Mouse (Mus musculus) midbrain, embryonic 15.5 days (tissue): ENCODE data around the gene Tom1l2. TPM values are rescaled to one million over a fixed set of nuclear protein-coding genes. Genes with fewer than 3 reads are reported as not detected.

ENCODE experiments used
- ATAC-seq: fragments of 200-750 bp; cut with Nextera tagmentation; replicated peaks from 2 replicates; pipeline ENCODE4 v1.8.0; 2017; ENCODE audit warnings: moderate TSS enrichment
- H3K27ac ChIP-seq: fragments of 300-500 bp; sonication (generic); 2 replicates; pipeline ENCODE4 v1.5.1; 2015; ENCODE audit warnings: mild to moderate bottlenecking, inconsistent platforms
- H3K27me3 ChIP-seq: fragments of 300-500 bp; sonication (generic); replicated peaks from 2 replicates; pipeline ENCODE4 v1.6.1; 2015; ENCODE audit warnings: inconsistent platforms
- H3K36me3 ChIP-seq: fragments of 300-500 bp; sonication (generic); replicated peaks from 2 replicates; pipeline ENCODE4 v1.6.1; 2015; ENCODE audit warnings: inconsistent platforms
- H3K4me1 ChIP-seq: fragments of 300-500 bp; sonication (generic); 2 replicates; pipeline ENCODE4 v1.6.1; 2015; ENCODE audit warnings: inconsistent platforms
- H3K4me2 ChIP-seq: fragments of 300-500 bp; sonication (generic); 2 replicates; pipeline ENCODE4 v1.6.1; 2015; ENCODE audit warnings: inconsistent platforms, mild to moderate bottlenecking, moderate library complexity
- H3K4me3 ChIP-seq: fragments of 300-500 bp; sonication (generic); 2 replicates; pipeline ENCODE4 v1.5.1; 2015; ENCODE audit warnings: mild to moderate bottlenecking, inconsistent platforms
- H3K9ac ChIP-seq: fragments of 300-500 bp; sonication (generic); 2 replicates; pipeline ENCODE4 v1.6.1; 2015; ENCODE audit warnings: mild to moderate bottlenecking, inconsistent platforms
- H3K9me3 ChIP-seq: fragments of 300-500 bp; sonication (generic); 2 replicates; pipeline ENCODE4 v1.6.1; 2016; ENCODE audit warnings: inconsistent platforms
- WGBS: fragments of 180-500 bp; shearing (Covaris S2); methylation state at CpG from one replicate; pipeline ENCODE4 v1.1.7; 2015; ENCODE audit warnings: mixed read lengths; 5-methylcytosine and 5-hydroxymethylcytosine counted together
- polyA plus RNA-seq: library from polyadenylated mRNA; unstranded; fragments of >200 nt; fragmentation: Nextera tagmentation; extraction: Ambion mirVana; gene quantifications from 2 replicates; pipeline ENCODE4 v1.2.1, GENCODE M21; 2015

Gene Tom1l2
- polyA plus RNA-seq, 1 experiment from 2014 or later, result 72.6 TPM

DNA sequence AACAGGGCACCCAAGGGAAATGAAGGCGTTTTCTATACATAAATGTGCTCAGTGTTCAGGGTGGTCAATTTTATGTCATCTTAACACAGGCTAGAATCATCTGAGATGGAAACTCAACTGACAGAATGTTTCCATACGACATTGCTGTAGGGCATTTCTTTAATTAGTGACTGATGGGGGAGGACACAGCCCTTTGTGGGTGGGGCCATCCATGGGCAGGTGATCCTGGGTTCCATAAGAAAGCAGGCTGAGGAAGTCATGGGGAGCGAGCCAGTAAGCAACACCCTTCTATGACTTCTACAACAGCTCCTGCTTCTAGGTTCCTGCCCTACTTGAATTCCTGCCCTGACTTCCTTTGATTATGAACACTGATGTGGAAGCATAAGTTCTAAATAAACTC is 54.9 kb downstream of the Tom1l2 start:
- Histone ChIP-seq H3K27me3 (no peaks in the 10 kb centered on the region), H3K4me1 (peaks cover 63% of the 10 kb centered on the region), H3K9me3 (no peaks in the 10 kb centered on the region), H3K36me3 (no peaks in the 10 kb centered on the region), H3K9ac (no peak overlapping the region), H3K27ac (no peak overlapping the region), H3K4me3 (no peak overlapping the region), H3K4me2 (no peak overlapping the region)
- no peak for ATAC-seq
- 82% methylated on average over 3 of the region's 3 CpGs for WGBS

DNA sequence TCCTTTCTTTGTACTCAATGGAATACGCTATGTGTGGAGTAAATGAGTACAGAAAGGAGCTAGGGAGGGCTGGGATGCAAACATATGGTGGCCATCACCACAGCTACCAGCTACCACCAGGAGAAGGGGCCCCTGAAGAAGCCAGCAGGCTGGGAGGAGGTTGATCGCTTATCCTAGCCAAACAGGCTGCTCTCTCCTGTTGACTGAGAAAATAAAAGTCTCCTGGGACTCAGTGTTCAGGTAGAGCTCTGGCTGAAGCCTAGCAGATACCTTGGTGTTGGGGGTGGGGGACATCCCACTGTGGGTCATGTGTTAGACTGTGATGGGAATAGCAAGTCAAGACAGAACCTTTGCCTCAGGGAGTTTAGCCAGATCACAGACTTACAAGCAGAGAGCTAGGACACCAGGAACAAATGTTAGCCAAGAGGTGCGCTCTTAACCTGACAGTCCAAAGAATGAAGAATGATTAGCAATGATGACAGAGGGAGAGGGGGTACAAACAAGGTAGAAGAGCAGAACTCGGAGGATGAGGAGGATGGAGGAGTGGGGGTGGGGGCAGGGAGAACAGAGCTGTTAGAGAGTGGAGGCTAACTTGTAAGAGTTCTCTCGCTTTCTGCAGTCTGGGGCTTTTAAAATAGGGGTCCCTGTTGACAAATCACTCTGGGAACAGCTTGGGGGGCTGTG is 57.9 kb downstream of the Tom1l2 start:
- Histone ChIP-seq H3K9ac (no peak overlapping the region), H3K4me2 (no peak overlapping the region), H3K27me3 (no peaks in the 10 kb centered on the region), H3K27ac (peak overlapping the region; percentile 73), H3K9me3 (no peaks in the 10 kb centered on the region), H3K4me3 (no peak overlapping the region), H3K36me3 (no peaks in the 10 kb centered on the region), H3K4me1 (peaks cover 55% of the 10 kb centered on the region)
- ATAC-seq, result 0 out of 2 replicates have a peak, but pooled peaks have one; percentile 32
- WGBS, result 46% methylated on average over 5 of the region's 5 CpGs

DNA sequence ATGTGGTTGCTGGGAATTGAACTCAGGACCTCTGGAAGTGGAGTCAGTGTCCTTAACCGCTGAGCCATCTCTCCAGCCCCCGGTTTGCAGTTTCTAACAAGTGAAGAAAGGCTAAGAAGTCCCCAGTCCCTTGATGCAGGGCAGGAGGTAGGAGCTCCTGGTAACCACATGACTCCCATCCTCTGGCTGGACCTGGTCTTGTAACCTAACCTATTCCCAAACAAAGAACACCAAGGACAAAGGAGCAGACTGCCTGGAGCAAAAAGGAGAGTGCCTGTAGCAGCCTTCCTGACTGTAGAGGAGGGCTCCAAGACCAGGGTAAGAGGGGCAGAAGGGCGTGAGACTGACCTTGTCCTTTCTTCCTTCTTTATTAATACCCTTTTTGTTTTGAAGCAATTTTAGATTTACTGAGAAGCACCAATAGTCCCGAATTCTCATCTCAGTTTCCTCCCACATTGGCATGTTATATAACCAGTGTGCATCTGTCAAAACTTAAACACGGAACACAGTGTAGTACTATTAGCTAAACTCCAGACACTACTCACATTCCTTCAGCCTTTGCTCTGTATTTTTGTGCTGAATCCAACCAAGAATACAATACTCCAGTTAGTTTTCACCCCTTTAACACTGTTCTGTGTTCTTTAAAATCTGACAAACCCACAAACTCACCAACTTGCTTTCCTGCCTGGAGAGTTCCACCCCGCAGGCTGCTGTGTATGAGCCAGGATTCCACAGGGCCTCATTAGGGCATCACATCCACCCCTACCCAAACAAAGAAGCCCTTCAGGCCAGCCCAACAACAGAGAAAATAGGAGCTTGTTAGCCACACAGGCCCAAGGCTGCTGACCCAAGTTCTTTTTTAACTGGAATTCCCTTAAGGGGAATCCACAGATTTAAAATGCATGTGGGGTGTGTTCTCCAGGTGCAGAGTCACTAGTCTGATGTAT is 58.7 kb downstream of the Tom1l2 start:
- 0 out of 2 replicates have a peak, but pooled peaks have one; percentile 44 for ATAC-seq
- H3K4me1 ChIP-seq, result peaks cover 58% of the 10 kb centered on the region
- H3K4me2 ChIP-seq, result no peak overlapping the region

GRCm38 (mm10) chr11:60292718-60293117 is 60.0 kb downstream of the Tom1l2 start:
- H3K9me3 ChIP-seq, result no peaks in the 10 kb centered on the region
- peak overlapping the region; percentile 66 for H3K27ac ChIP-seq
- peak; percentile 48; the same call in 1 of the 2 replicates for ATAC-seq
- no peak overlapping the region; the same call in 1 of the 2 replicates for H3K9ac ChIP-seq
- 31% methylated on average over 2 of the region's 2 CpGs for WGBS
- no peaks in the 10 kb centered on the region for H3K27me3 ChIP-seq
- H3K36me3 ChIP-seq, result no peaks in the 10 kb centered on the region
- no peak overlapping the region for H3K4me2 ChIP-seq
- H3K4me1 ChIP-seq, result peaks cover 67% of the 10 kb centered on the region
- no peak overlapping the region for H3K4me3 ChIP-seq

More for the DNA sequence above, 58.7 kb downstream of the Tom1l2 start:
- Histone ChIP-seq H3K27ac (peak overlapping the region; percentile 73), H3K9ac (no peak overlapping the region), H3K36me3 (no peaks in the 10 kb centered on the region), H3K9me3 (no peaks in the 10 kb centered on the region), H3K27me3 (no peaks in the 10 kb centered on the region), H3K4me3 (no peak overlapping the region)
- WGBS, result 62% methylated on average over 6 of the region's 6 CpGs

GRCm38 (mm10) chr11:60288980-60289379 is 63.7 kb downstream of the Tom1l2 start:
- no peak for ATAC-seq
- Histone ChIP-seq H3K27ac (peak overlapping the region; percentile 51), H3K4me3 (no peak overlapping the region), H3K27me3 (no peaks in the 10 kb centered on the region), H3K36me3 (no peaks in the 10 kb centered on the region), H3K4me1 (peaks cover 68% of the 10 kb centered on the region), H3K9me3 (no peaks in the 10 kb centered on the region), H3K9ac (no peak overlapping the region), H3K4me2 (no peak overlapping the region)
- WGBS, result 41% methylated on average over 5 of the region's 5 CpGs

- Histone ChIP-seq H3K27ac (peak overlapping the region; percentile 69), H3K36me3 (no peaks in the 10 kb centered on the region), H3K9me3 (no peaks in the 10 kb centered on the region), H3K4me1 (peaks cover 47% of the 10 kb centered on the region), H3K27me3 (no peaks in the 10 kb centered on the region), H3K9ac (no peak overlapping the region), H3K4me2 (no peak overlapping the region), H3K4me3 (no peak overlapping the region)
- ATAC-seq, result no peak
- 39% methylated on average over 4 of the region's 4 CpGs for WGBS
Measured at GRCm38 (mm10) chr11:60286311-60286710, 66.4 kb downstream of the Tom1l2 start.

DNA sequence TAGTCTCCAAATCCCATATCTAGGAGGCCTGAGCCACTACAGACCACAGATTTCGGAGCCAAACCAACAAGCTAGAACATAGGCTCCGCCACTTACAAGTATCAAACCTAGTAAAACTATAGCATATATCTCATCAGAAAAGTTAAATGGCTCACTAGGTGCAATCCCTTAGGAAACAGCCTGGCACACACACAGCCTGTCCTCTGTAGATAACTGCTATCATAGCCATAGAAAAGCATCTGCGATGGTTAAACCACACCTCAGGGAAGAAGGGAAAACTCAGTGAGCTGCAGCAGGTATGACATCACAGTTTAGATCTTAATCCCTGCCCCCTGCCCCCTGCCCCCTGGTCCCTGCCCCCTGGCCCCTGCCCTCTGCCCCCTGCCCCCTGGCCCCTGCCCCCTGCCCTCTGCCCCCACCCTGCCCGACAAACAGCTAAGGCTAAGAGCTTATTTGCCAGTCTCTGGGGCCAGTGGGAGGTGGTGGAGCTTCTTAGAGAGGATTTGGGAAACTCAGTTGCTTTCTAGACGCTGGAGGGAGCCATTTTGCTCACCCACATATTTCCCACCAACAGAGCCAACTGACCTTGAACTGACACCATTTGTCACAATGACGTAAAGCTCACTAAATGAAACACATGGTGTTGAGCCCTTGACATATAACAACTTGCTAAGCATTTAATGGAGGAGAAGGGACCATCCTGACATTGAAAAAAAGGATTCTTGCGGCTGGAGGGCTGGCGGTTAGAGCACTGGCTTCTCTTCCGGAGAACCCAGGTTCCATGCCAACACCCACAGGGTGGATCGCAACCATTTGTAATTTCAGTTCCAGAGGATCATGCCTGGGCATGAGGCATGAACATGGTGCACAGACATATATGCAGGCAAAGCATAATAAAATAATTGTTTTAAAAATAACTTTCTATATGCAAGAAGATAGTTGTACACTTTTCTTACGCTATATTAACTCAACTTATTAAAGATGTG is 72.0 kb downstream of the Tom1l2 start:
- Histone ChIP-seq H3K27me3 (no peaks in the 10 kb centered on the region), H3K4me1 (peaks cover 37% of the 10 kb centered on the region), H3K9me3 (no peaks in the 10 kb centered on the region), H3K4me2 (no peak overlapping the region), H3K27ac (no peak overlapping the region), H3K4me3 (no peak overlapping the region), H3K36me3 (no peaks in the 10 kb centered on the region), H3K9ac (no peak overlapping the region)
- no peak for ATAC-seq
- WGBS, result 79% methylated on average over 11 of the region's 11 CpGs

GRCm38 (mm10) chr11:60279483-60279882 is 73.2 kb downstream of the Tom1l2 start:
- WGBS, result 74% methylated on average over 5 of the region's 5 CpGs
- H3K9me3 ChIP-seq, result no peaks in the 10 kb centered on the region
- H3K4me2 ChIP-seq, result no peak overlapping the region
- no peaks in the 10 kb centered on the region for H3K27me3 ChIP-seq
- H3K4me3 ChIP-seq, result no peak overlapping the region
- no peaks in the 10 kb centered on the region for H3K36me3 ChIP-seq
- H3K27ac ChIP-seq, result peak overlapping the region; percentile 69; the same call in 1 of the 2 replicates
- no peak for ATAC-seq
- no peak overlapping the region for H3K9ac ChIP-seq
- peaks cover 31% of the 10 kb centered on the region for H3K4me1 ChIP-seq

DNA sequence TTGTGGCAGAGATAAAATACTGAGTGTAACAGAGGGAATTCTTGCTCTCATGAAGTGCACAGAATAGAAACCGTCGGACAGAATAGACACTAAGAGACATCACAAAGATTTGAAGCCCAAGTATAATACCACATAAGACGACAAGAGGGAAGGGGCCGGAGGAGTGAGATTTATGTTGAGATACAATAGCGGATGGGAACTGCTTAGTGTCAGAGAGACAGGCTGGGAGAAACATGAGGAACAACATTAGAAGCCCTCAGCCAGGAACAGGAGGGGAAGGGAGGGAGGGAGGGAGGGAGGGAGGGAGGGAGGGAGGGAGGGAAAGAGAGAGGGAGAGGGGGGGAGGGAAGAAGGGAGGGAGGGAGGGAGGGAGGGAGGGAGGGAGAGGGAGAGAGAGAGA is 74.9 kb downstream of the Tom1l2 start:
- Histone ChIP-seq H3K9me3 (no peaks in the 10 kb centered on the region), H3K9ac (no peak overlapping the region), H3K4me1 (peaks cover 43% of the 10 kb centered on the region), H3K27me3 (no peaks in the 10 kb centered on the region), H3K36me3 (no peaks in the 10 kb centered on the region), H3K27ac (peak overlapping the region; percentile 81), H3K4me3 (no peak overlapping the region), H3K4me2 (no peak overlapping the region)
- 39% methylated on average over 5 of the region's 5 CpGs for WGBS
- ATAC-seq, result peak; percentile 53

DNA sequence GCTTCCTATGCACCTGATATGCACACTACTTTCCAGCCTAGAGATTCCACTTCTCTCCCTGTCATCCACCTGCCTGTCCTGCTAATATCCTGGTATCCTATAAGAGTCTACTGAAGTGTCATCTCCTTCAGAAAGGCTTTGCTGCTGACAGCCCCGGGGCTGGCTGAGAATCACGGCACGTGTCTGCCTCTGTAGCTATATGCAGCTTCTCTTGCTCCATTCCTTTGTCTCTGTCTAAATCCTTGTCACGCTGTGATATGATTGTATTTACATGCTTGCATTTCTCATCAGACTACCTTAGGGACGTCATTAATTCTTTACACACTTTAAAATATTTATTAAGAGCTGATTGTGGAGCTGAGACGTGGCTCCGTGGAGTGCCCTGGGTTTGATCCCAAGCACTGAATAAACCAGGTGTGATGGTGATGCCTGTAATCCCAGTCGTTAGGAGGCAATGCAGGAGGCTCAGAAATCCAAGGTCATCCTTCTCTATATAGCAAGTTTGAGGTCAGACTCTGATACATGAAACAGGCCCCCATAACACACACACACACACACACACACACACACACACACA is 75.5 kb downstream of the Tom1l2 start:
- Histone ChIP-seq H3K4me1 (peaks cover 44% of the 10 kb centered on the region), H3K36me3 (no peaks in the 10 kb centered on the region), H3K4me2 (no peak overlapping the region), H3K9ac (no peak overlapping the region), H3K27ac (peak overlapping the region; percentile 81), H3K4me3 (no peak overlapping the region), H3K27me3 (no peaks in the 10 kb centered on the region), H3K9me3 (no peaks in the 10 kb centered on the region)
- ATAC-seq, result peak; percentile 69
- 35% methylated on average over 8 of the region's 8 CpGs for WGBS

DNA sequence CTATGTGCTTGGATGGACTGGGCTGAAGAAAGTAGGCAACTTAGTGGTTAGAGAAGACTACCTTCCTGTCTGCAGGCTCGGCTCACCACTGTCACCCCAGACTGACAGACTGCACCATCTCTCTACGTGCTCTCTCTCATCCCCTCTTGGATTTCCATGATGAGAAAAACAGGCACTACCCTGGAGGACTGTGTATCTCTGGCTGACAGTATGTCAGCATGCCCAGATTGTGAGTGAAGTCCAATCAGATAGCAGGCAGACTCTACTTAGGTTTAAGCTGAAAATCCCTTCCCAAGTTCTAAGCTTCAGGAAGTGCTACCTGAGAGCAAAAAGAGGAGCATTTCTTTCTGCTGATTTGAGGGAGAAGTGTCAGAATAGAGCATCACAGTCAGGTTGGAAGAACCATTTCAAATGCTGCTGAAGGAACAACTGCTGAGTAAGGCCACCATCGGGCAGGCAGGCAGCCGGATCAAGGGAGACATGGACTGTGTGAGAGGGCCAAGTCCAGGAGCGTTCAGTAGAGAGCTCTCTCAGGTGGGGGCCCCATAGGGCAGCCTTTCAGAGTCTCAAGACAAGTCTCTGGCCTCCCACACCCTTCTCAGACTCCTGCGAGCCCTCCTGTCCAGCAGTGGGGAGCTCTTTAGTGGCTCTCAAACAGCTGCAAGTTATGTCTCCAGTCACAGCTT is 76.2 kb downstream of the Tom1l2 start:
- no peak overlapping the region for H3K4me2 ChIP-seq
- no peaks in the 10 kb centered on the region for H3K9me3 ChIP-seq
- peak overlapping the region; percentile 81 for H3K27ac ChIP-seq
- ATAC-seq, result no peak
- peaks cover 44% of the 10 kb centered on the region for H3K4me1 ChIP-seq
- no peaks in the 10 kb centered on the region for H3K36me3 ChIP-seq
- H3K27me3 ChIP-seq, result no peaks in the 10 kb centered on the region
- no peak overlapping the region for H3K4me3 ChIP-seq
- WGBS, result 84% methylated on average over 6 of the region's 6 CpGs
- no peak overlapping the region for H3K9ac ChIP-seq
